Mouse (Mus musculus) heart, postnatal 0 days (tissue): Measurements from ENCODE around the gene Kcnh2. TPM values are rescaled to one million over a fixed set of nuclear protein-coding genes. Genes with fewer than 3 reads are reported as not detected.

Experiments used
- ATAC-seq: fragments of 200-750 bp; cut with Nextera tagmentation; 2 replicates; pipeline ENCODE4 v1.8.0; 2017; ENCODE audit warnings: low read depth, moderate number of reproducible peaks, moderate library complexity; ENCODE audit not compliant: insufficient read depth
- DNase-seq: peaks from one replicate; pipeline ENCODE4 v3.0.0-alpha.2; 2016; ENCODE audit warnings: low spot score
- H3K27ac ChIP-seq: fragments of 300-500 bp; sonication (generic); 2 replicates; pipeline ENCODE4 v1.5.1; 2014; ENCODE audit warnings: low read depth, mild to moderate bottlenecking
- H3K27me3 ChIP-seq: fragments of 300-500 bp; sonication (generic); 2 replicates; pipeline ENCODE4 v1.6.1; 2014; ENCODE audit warnings: low read length, mixed read lengths; ENCODE audit not compliant: control insufficient read depth, insufficient read depth
- H3K36me3 ChIP-seq: fragments of 300-500 bp; sonication (generic); replicated peaks from 2 replicates; pipeline ENCODE4 v1.6.1; 2014; ENCODE audit warnings: low read length, mixed read lengths; ENCODE audit not compliant: control insufficient read depth, insufficient read depth
- H3K4me1 ChIP-seq: fragments of 300-500 bp; sonication (generic); 2 replicates; pipeline ENCODE4 v1.6.1; 2014; ENCODE audit warnings: antibody characterized with exemption; ENCODE audit not compliant: control insufficient read depth, insufficient read depth
- H3K4me2 ChIP-seq: fragments of 300-500 bp; sonication (generic); 2 replicates; pipeline ENCODE4 v1.6.1; 2014; ENCODE audit warnings: low read depth, mild to moderate bottlenecking, low read length, moderate library complexity
- H3K4me3 ChIP-seq: fragments of 300-500 bp; sonication (generic); 2 replicates; pipeline ENCODE4 v1.5.1; 2014; ENCODE audit warnings: low read depth, low read length
- H3K9ac ChIP-seq: fragments of 300-500 bp; sonication (generic); replicated peaks from 2 replicates; pipeline ENCODE4 v1.6.1; 2014; ENCODE audit warnings: low read depth, low read length, mixed read lengths
- H3K9me3 ChIP-seq: fragments of 300-500 bp; sonication (generic); replicated peaks from 2 replicates; pipeline ENCODE4 v1.6.1; 2016; ENCODE audit warnings: low read length; ENCODE audit not compliant: control insufficient read depth
- CTCF ChIP-seq: IDR thresholded peaks from 2 replicates; pipeline ENCODE4 v1.5.1; 2016; ENCODE audit warnings: antibody characterized with exemption, control low read depth, low read depth
- EP300 ChIP-seq: IDR thresholded peaks from 2 replicates; pipeline ENCODE4 v1.6.1; 2016; ENCODE audit warnings: antibody characterized with exemption, low read depth
- WGBS: fragments of 180-500 bp; shearing (Covaris S2); extraction: QIAGEN DNeasy Blood & Tissue Kit; methylation state at CpG from one replicate; pipeline ENCODE4 v1.1.7; 2014; 5-methylcytosine and 5-hydroxymethylcytosine counted together
- polyA plus RNA-seq: library from polyadenylated mRNA; unstranded; fragments of >200 nt; fragmentation: Nextera tagmentation; extraction: Ambion mirVana; gene quantifications from 2 replicates; pipeline ENCODE4 v1.2.1, GENCODE M21; 2015
- total RNA-seq: library from RNA; depleted of rRNA; stranded (reverse); fragments of >200 nt; gene quantifications from 2 replicates; pipeline ENCODE4 v1.2.3, GENCODE M21; 2014; ENCODE audit warnings: low replicate concordance

The Kcnh2 gene
- total and polyA plus RNA-seq, 2 experiments from 2014 or later = 32.1 to 86.1 TPM

DNA sequence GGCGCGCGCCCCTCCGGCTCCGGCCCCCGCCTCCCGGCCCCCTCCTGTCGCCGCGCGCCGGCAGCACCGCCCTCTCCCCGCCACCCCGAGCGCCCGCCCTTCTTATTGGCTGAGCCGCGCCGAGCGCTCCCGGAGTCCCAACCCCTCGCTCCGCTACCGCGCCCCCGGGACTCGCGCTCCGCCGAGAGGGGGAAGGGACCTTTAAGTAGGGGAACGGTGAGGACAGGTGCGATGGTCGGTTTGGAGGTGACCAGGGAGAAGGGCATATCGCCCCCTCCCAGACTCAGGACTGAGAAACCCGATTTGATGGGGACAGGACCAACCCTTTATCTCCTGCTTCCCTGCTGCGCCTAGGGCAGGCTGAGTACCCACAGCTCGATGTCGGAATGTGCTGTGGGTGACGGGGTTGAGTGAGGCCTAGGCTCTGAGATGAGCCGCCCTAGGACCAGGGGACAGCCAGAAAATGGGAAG is 332 bp upstream of the Kcnh2 start:
- peak overlapping the region; percentile 81 for H3K4me3 ChIP-seq
- DNase-seq (peak; percentile 93), ATAC-seq (peak; percentile 71)
- under 1% methylated on average over 24 of the region's 41 CpGs for WGBS
- TF ChIP-seq CTCF = no peak
- TF ChIP-seq EP300 = no peak
- peaks cover 31% of the 10 kb centered on the region for H3K4me1 ChIP-seq
- H3K9me3 ChIP-seq = no peaks in the 10 kb centered on the region
- H3K9ac ChIP-seq = peak overlapping the region; percentile 95
- no peaks in the 10 kb centered on the region for H3K27me3 ChIP-seq
- H3K36me3 ChIP-seq = peaks cover 11% of the 10 kb centered on the region; the same call in 1 of the 2 replicates
- H3K4me2 ChIP-seq = peak overlapping the region; percentile 79
- peak overlapping the region; percentile 98 for H3K27ac ChIP-seq

DNA sequence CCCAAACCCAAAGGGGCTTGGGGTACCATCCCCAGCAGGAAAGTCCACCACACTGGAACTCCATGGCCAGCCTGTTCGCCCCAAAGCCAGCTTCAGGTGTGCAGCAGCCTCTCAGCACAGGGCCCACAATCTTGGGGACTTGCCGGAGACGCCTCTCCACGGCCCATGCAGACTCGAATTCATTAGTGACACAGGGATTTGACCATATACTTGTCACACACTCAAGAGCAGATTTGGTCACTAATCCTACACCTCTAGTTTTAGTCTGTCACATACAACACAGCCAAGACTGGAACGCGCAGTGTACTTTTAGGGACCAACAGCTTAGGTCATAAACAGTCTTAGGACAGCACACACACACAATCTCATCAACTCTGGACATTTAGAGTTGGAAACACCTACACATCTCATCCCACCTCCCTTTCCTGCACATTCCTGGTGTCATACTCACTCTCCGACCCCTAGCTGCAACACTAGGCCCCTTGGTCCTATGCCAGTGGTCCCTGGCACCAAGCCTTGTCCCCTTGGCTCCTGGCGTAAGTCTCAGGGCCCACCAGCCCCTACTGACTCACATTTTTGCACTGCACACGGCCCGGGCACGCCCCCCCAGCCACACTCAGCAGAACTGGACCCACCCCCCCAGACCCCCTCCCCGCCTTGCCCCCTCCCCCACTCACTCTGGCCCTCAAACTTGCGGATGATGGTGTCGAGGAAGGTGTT is 713 bp downstream of the Kcnh2 start:
- WGBS = 24% methylated on average over 14 of the region's 15 CpGs
- TF ChIP-seq EP300 (no peak), CTCF (0 out of 2 replicates have a peak, but pooled peaks have one; percentile 11)

GRCm38 (mm10) chr5:24350073-24350472 is 1.3 kb downstream of the Kcnh2 start:
- H3K9me3 ChIP-seq = no peaks in the 10 kb centered on the region
- H3K9ac ChIP-seq = peak overlapping the region; percentile 95
- WGBS = 23% methylated on average over 3 of the region's 3 CpGs
- peaks cover 20% of the 10 kb centered on the region; the same call in 1 of the 2 replicates for H3K36me3 ChIP-seq
- peaks cover 35% of the 10 kb centered on the region for H3K4me1 ChIP-seq
- DNase-seq = peak; percentile 47
- no peak for TF ChIP-seq EP300
- no peak for TF ChIP-seq CTCF
- H3K27me3 ChIP-seq = no peaks in the 10 kb centered on the region
- peak overlapping the region; percentile 79 for H3K4me2 ChIP-seq
- H3K27ac ChIP-seq = peak overlapping the region; percentile 98
- peak; percentile 5 for ATAC-seq
- H3K4me3 ChIP-seq = peak overlapping the region; percentile 81

More for the DNA sequence above, 713 bp downstream of the Kcnh2 start:
- Histone ChIP-seq H3K4me3 (peak overlapping the region; percentile 81), H3K27me3 (no peaks in the 10 kb centered on the region), H3K36me3 (peaks cover 20% of the 10 kb centered on the region; the same call in 1 of the 2 replicates), H3K4me1 (peaks cover 31% of the 10 kb centered on the region), H3K9ac (peak overlapping the region; percentile 95), H3K27ac (peak overlapping the region; percentile 98), H3K4me2 (peak overlapping the region; percentile 79), H3K9me3 (no peaks in the 10 kb centered on the region)
- ATAC-seq = peak; percentile 12; the same call in 1 of the 2 replicates
- DNase-seq = peak; percentile 40

DNA sequence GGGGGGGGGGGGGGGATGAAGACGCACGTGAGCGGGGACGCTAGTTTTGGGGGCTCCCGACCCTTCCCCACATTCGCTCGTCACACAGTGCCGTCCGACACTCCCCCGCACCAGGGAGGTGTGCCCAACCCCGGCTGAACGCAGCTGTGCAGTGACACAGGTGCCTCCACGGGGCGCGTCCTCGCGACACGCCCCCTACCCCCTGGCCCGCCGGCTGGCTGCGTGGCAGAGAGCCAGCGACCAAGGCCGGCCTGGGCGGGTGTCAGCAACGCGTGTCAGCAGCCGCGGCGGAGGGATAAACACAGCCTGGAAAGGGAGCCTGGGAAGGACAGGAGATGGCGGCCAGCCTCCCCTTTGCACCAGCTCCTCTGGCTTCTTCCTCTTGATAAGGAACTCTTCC is 2.9 kb downstream of the Kcnh2 start:
- no peaks in the 10 kb centered on the region for H3K27me3 ChIP-seq
- ATAC-seq = peak; percentile 22
- H3K4me3 ChIP-seq = peak overlapping the region; percentile 39
- H3K27ac ChIP-seq = peak overlapping the region; percentile 98
- peak overlapping the region; percentile 39 for H3K9ac ChIP-seq
- H3K36me3 ChIP-seq = peaks cover 20% of the 10 kb centered on the region; the same call in 1 of the 2 replicates
- peak; percentile 79 for DNase-seq
- H3K4me1 ChIP-seq = peaks cover 50% of the 10 kb centered on the region
- H3K9me3 ChIP-seq = no peaks in the 10 kb centered on the region
- TF ChIP-seq CTCF (no peak), EP300 (no peak)
- H3K4me2 ChIP-seq = peak overlapping the region; percentile 79
- under 1% methylated on average over 30 of the region's 30 CpGs for WGBS

DNA sequence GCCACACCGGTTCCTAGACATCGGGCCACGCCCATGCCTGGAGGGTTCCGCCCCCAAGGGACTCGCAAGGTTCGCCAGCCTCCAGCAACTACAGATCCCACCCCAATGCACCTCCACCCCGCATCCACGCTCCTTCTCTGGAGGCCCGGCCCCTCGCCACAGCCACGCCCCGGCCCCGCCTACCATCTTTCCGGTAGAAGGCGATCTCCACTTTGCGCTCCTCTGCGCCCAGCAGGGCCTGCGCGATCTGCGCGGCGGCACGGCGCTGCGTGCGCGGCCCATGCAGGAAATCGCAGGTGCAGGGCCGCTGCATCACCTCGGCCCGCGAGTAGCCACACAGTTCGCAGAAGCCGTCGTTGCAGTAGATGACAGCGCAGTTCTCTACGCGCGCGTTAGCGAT is 3.3 kb downstream of the Kcnh2 start:
- Histone ChIP-seq H3K4me1 (peaks cover 53% of the 10 kb centered on the region), H3K9me3 (no peaks in the 10 kb centered on the region), H3K27me3 (no peaks in the 10 kb centered on the region), H3K4me2 (peak overlapping the region; percentile 79), H3K4me3 (peak overlapping the region; percentile 39), H3K36me3 (peaks cover 20% of the 10 kb centered on the region; the same call in 1 of the 2 replicates), H3K9ac (peak overlapping the region; percentile 39; the same call in 1 of the 2 replicates), H3K27ac (peak overlapping the region; percentile 98)
- no peak for TF ChIP-seq CTCF
- TF ChIP-seq EP300 = no peak
- WGBS = 1% methylated on average over 41 of the region's 41 CpGs
- ATAC-seq (no peak), DNase-seq (peak; percentile 42)
